Mouse (Mus musculus) gastrocnemius, postnatal 25 days (tissue): Measurements from ENCODE around the gene Myo1d. TPM values are rescaled to one million over a fixed set of nuclear protein-coding genes. Genes with fewer than 3 reads are reported as not detected.

ENCODE experiments used
- DNase-seq: peaks from one replicate; pipeline ENCODE4 v3.0.0; 2022
- total RNA-seq, 2 experiments: library from RNA; stranded (reverse); gene quantifications; 1 replicate in 1 of 2; 2 replicates in 1 of 2; pipeline ENCODE4 v1.2.3; 2021

The Myo1d gene
- total RNA-seq, 2 experiments from 2014 or later = 3.0 to 3.9 TPM

GRCm38 (mm10) chr11:80723406-80724047, 56.3 kb downstream of the Myo1d start:
- no peak for DNase-seq

GRCm38 (mm10) chr11:80719014-80719413, 60.8 kb downstream of the Myo1d start:
- no peak for DNase-seq

GRCm38 (mm10) chr11:80718036-80718435, 61.8 kb downstream of the Myo1d start:
- DNase-seq = no peak

- peak; percentile 21 for DNase-seq
Measured at GRCm38 (mm10) chr11:80715115-80715514, 64.7 kb downstream of the Myo1d start.

GRCm38 (mm10) chr11:80713705-80714104, 66.1 kb downstream of the Myo1d start:
- DNase-seq = no peak

- no peak for DNase-seq
Measured at GRCm38 (mm10) chr11:80712201-80712600, 67.6 kb downstream of the Myo1d start.

GRCm38 (mm10) chr11:80711336-80711735, 68.5 kb downstream of the Myo1d start:
- DNase-seq = peak; percentile 21

GRCm38 (mm10) chr11:80700611-80701010, 79.2 kb downstream of the Myo1d start:
- no peak for DNase-seq

GRCm38 (mm10) chr11:80698721-80699120, 81.1 kb downstream of the Myo1d start:
- no peak for DNase-seq

GRCm38 (mm10) chr11:80696350-80696749, 83.5 kb downstream of the Myo1d start:
- no peak for DNase-seq

- DNase-seq = no peak
Measured at GRCm38 (mm10) chr11:80684603-80685002, 95.2 kb downstream of the Myo1d start.

GRCm38 (mm10) chr11:80682745-80683144, 97.1 kb downstream of the Myo1d start:
- DNase-seq = no peak

GRCm38 (mm10) chr11:80673013-80673412, 106.8 kb downstream of the Myo1d start:
- no peak for DNase-seq

- no peak for DNase-seq
Measured at GRCm38 (mm10) chr11:80670391-80670790, 109.4 kb downstream of the Myo1d start.

- no peak for DNase-seq
Measured at GRCm38 (mm10) chr11:80669934-80670333, 109.9 kb downstream of the Myo1d start.

GRCm38 (mm10) chr11:80666211-80666610, 113.6 kb downstream of the Myo1d start:
- no peak for DNase-seq

- DNase-seq = no peak
Measured at GRCm38 (mm10) chr11:80664261-80664660, 115.6 kb downstream of the Myo1d start.

- no peak for DNase-seq
Measured at GRCm38 (mm10) chr11:80645111-80645510, 134.7 kb downstream of the Myo1d start.

- DNase-seq = no peak
Measured at GRCm38 (mm10) chr11:80628992-80629865, 150.6 kb downstream of the Myo1d start.

- DNase-seq = no peak
Measured at GRCm38 (mm10) chr11:80628581-80628980, 151.2 kb downstream of the Myo1d start.

- DNase-seq = no peak
Measured at GRCm38 (mm10) chr11:80623038-80623380, 156.8 kb downstream of the Myo1d start.

- DNase-seq = no peak
Measured at GRCm38 (mm10) chr11:80622233-80623037, 157.4 kb downstream of the Myo1d start.
